Mouse (Mus musculus) embryonic facial prominence, embryonic 11.5 days (tissue): ENCODE results near the gene Phyh. TPM values are rescaled to one million over a fixed set of nuclear protein-coding genes. Genes with fewer than 3 reads are reported as not detected.
"Not testable (repeated sequence)": the region's sequence is repeated elsewhere in the genome, so short reads cannot be mapped to it uniquely, and the experiment has no call there.

Experiments used
- ATAC-seq: fragments of 200-750 bp; cut with Nextera tagmentation; replicated peaks from 2 replicates; pipeline ENCODE4 v1.8.0; 2017; ENCODE audit warnings: low read depth; ENCODE audit not compliant: insufficient number of reproducible peaks, low FRiP score, low TSS enrichment
- DNase-seq: peaks from one replicate; pipeline ENCODE4 v3.0.0-alpha.2; 2015; ENCODE audit warnings: low spot score
- H3K27ac ChIP-seq: fragments of 300-500 bp; sonication (generic); replicated peaks from 2 replicates; pipeline ENCODE4 v1.5.1; 2014; ENCODE audit warnings: mild to moderate bottlenecking, low read depth, low read length, control low read depth
- H3K27me3 ChIP-seq: fragments of 300-500 bp; sonication (generic); 2 replicates; pipeline ENCODE4 v1.6.1; 2014; ENCODE audit warnings: mild to moderate bottlenecking, low read length, moderate library complexity, mixed read lengths; ENCODE audit not compliant: control insufficient read depth, insufficient read depth
- H3K36me3 ChIP-seq: fragments of 300-500 bp; sonication (generic); replicated peaks from 2 replicates; pipeline ENCODE4 v1.6.1; 2014; ENCODE audit warnings: low read depth, mild to moderate bottlenecking, low read length, moderate library complexity, mixed read lengths; ENCODE audit not compliant: control insufficient read depth, insufficient read depth
- H3K4me1 ChIP-seq: fragments of 300-500 bp; sonication (generic); 2 replicates; pipeline ENCODE4 v1.6.1; 2014; ENCODE audit warnings: low read length, mixed read lengths; ENCODE audit not compliant: control insufficient read depth, insufficient read depth
- H3K4me2 ChIP-seq: fragments of 300-500 bp; sonication (generic); 2 replicates; pipeline ENCODE4 v1.6.1; 2014; ENCODE audit warnings: low read depth, mild to moderate bottlenecking, control low read depth, low read length, moderate library complexity
- H3K4me3 ChIP-seq: fragments of 300-500 bp; sonication (generic); 2 replicates; pipeline ENCODE4 v1.5.1; 2014; ENCODE audit warnings: low read depth, low read length, control low read depth
- H3K9ac ChIP-seq: fragments of 300-500 bp; sonication (generic); replicated peaks from 2 replicates; pipeline ENCODE4 v1.6.1; 2014; ENCODE audit warnings: mild to moderate bottlenecking, control low read depth, low read length
- H3K9me3 ChIP-seq: fragments of 300-500 bp; sonication (generic); replicated peaks from 2 replicates; pipeline ENCODE4 v1.6.1; 2016; ENCODE audit warnings: mild to moderate bottlenecking, low read length, inconsistent platforms, mixed read lengths; ENCODE audit not compliant: control insufficient read depth
- WGBS: fragments of 180-500 bp; shearing (Covaris S2); extraction: QIAGEN DNeasy Blood & Tissue Kit; methylation state at CpG from one replicate; pipeline ENCODE4 v1.1.7; 2014; 5-methylcytosine and 5-hydroxymethylcytosine counted together
- polyA plus RNA-seq: library from polyadenylated mRNA; unstranded; fragments of >200 nt; fragmentation: Nextera tagmentation; extraction: Ambion mirVana; gene quantifications from 2 replicates; pipeline ENCODE4 v1.2.1, GENCODE M21; 2014

The Phyh gene
- polyA plus RNA-seq, 1 experiment from 2014 or later: 57.5 TPM

DNA sequence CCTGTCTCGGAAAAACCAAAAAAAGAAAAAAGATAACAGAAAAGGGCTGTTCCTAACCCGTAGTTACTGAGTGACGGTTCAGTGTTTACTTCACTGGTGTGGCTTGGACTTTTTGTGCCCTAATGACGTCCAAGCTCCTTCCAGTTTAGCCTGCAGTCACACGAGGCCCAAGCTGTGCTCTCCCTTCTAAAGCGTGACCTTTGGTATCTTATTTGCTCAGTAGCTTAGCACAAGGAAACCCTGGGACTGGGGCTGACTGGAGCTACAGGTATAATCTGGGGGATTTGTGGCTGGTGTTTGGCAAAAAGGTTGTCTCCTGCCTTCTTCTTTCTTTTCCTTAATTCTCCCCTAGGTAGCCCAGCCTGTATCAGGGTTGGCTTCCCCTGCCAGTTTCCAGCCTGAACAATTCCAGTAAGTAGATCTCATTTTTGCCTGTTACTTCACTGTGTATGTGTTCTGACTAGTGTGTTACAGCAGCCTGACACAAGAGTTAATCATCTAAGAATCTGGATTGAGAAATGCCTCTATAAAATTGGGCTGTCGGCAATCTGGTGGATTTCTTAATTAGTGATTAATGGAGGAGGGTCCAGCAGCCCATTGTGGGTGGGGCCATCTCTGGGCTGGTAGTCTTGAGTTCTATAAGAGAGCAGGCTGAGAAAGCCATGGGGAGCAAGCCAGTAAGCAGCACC is 3.8 kb downstream of the Phyh start:
- Histone ChIP-seq H3K4me2 (no peak overlapping the region), H3K36me3 (no peaks in the 10 kb centered on the region), H3K4me1 (no peaks in the 10 kb centered on the region), H3K27ac (no peak overlapping the region), H3K9me3 (no peaks in the 10 kb centered on the region), H3K4me3 (no peak overlapping the region), H3K9ac (no peak overlapping the region), H3K27me3 (no peaks in the 10 kb centered on the region)
- 60% methylated on average over 7 of the region's 7 CpGs for whole genome bisulfite sequencing
- no peak for ATAC-seq
- DNase-seq: no peak

DNA sequence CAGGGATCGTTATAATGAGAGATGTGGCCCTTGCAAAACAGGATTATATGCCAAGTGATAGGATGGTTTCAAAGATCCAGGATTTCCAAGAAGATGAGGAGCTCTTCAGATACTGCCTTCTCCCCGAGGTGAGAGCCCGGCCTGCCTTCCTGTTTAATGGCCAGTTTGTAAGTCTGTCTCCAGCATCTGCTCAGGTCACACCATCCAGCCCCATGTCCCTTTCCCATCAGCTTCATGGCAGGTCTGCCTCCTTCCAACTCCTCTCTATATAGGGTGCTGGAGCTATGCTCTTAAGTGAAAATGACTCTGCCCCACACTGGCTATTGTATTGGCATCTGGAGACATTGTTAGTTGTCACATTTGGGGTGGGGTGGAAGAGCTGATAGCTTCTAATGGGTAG is 8.6 kb downstream of the Phyh start:
- H3K27me3 ChIP-seq: no peaks in the 10 kb centered on the region
- no peak overlapping the region for H3K27ac ChIP-seq
- no peaks in the 10 kb centered on the region for H3K9me3 ChIP-seq
- ATAC-seq: no peak
- H3K4me2 ChIP-seq: no peak overlapping the region
- no peak for DNase-seq
- H3K9ac ChIP-seq: no peak overlapping the region
- 82% methylated on average over 3 of the region's 3 CpGs for WGBS
- no peaks in the 10 kb centered on the region for H3K36me3 ChIP-seq
- H3K4me1 ChIP-seq: no peaks in the 10 kb centered on the region
- H3K4me3 ChIP-seq: no peak overlapping the region

DNA sequence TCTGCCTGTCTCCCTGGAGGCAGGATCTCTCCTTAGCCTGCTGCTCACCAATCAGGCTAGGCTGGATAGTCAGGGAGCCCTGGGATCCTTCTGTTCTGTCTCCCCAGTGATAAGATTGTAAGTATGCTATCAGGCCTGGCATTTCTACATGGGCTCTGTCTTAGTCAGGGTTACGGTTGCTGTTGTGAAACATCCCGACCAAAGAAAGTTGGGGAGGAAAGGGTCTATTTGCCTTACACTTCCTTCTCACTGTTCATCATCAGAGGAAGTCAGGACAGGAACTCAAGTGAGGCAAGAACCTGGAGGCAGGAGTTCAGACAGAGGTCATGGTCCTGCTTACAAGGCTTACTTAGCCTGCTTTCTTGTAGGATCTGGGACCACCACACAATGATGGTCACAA is 10.4 kb downstream of the Phyh start:
- H3K36me3 ChIP-seq: no peaks in the 10 kb centered on the region

DNA sequence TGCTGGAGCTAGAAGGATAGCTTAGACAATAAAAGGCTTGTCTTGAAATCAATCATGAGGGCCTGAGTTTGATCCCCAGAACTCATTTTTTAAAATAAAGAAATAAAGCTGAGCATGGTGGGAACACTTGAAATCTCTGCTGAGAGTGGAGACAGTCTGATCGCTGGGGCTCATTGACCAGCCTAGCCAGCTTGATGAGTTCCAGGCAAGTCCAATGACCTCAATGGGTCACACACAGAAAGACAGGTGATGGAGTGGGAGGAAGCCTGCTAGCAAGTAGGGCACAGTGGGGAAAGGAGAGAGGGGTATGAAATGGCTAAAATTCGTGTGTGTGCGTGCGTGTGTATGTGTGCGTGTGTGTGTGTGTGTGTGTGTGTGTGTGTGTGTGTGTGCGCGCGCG is 15.7 kb downstream of the Phyh start:
- no peak for ATAC-seq
- Histone ChIP-seq H3K4me2 (no peak overlapping the region), H3K36me3 (no peaks in the 10 kb centered on the region), H3K27me3 (no peaks in the 10 kb centered on the region), H3K9me3 (no peaks in the 10 kb centered on the region), H3K4me3 (no peak overlapping the region), H3K4me1 (no peaks in the 10 kb centered on the region), H3K9ac (no peak overlapping the region), H3K27ac (no peak overlapping the region)
- WGBS: 81% methylated on average over 9 of the region's 9 CpGs
- DNase-seq: no peak

More for the DNA sequence above, 10.4 kb downstream of the Phyh start:
- no peaks in the 10 kb centered on the region for H3K27me3 ChIP-seq
- no peak overlapping the region for H3K9ac ChIP-seq
- H3K9me3 ChIP-seq: no peaks in the 10 kb centered on the region
- H3K4me1 ChIP-seq: no peaks in the 10 kb centered on the region
- H3K4me3 ChIP-seq: no peak overlapping the region
- ATAC-seq (no peak), DNase-seq (no peak)
- WGBS: 82% methylated on average over 2 of the region's 2 CpGs
- no peak overlapping the region for H3K4me2 ChIP-seq
- H3K27ac ChIP-seq: no peak overlapping the region

DNA sequence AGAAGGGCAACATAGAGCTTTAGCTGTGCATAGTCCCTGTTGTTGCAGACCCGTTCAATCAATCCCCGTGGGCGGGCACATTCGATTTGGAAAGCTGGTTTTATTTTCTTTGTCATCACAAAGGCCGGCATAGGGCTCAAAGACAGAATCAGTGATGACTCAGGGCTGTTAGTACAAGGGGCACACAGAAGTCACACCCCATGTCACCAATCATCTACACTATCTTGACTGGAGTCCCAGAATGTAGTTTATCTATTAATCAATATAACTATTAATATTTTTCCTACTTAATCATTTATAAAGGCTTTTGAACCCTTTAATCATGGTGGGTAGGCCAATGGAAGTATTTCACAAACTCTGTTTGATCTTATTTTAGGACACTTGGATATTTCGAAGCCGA is 19.1 kb downstream of the Phyh start:
- Histone ChIP-seq H3K4me3 (no peak overlapping the region), H3K36me3 (no peaks in the 10 kb centered on the region), H3K9ac (no peak overlapping the region), H3K27me3 (no peaks in the 10 kb centered on the region), H3K9me3 (no peaks in the 10 kb centered on the region), H3K4me2 (no peak overlapping the region), H3K4me1 (no peaks in the 10 kb centered on the region), H3K27ac (no peak overlapping the region)
- WGBS: 94% methylated on average over 7 of the region's 7 CpGs
- DNase-seq (no peak), ATAC-seq (no peak)

DNA sequence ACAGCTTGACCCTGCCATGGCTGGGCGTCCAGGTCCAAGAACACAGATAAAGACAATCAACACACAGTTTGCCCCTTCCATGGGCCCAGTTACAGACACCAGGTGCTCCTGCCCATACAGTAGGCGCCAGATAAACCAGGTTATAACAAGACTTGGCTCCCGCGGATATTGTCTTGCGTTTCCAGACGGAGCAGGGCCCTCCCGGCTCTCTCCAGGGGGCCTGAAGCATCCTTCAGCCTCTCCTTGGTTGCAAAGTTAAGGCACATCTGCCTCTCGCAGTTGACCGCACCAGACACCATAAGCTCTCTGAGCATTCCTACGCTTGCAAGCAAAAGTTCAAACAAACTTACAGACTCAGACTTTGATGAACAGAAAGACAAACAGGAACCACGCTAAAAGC is 22.0 kb downstream of the Phyh start:
- no peak for DNase-seq
- no peaks in the 10 kb centered on the region for H3K4me1 ChIP-seq
- no peaks in the 10 kb centered on the region for H3K36me3 ChIP-seq
- WGBS: 91% methylated on average over 11 of the region's 11 CpGs
- no peak overlapping the region for H3K4me3 ChIP-seq
- H3K27ac ChIP-seq: no peak overlapping the region
- no peak for ATAC-seq
- no peak overlapping the region for H3K4me2 ChIP-seq
- H3K9me3 ChIP-seq: no peaks in the 10 kb centered on the region
- no peaks in the 10 kb centered on the region for H3K27me3 ChIP-seq
- no peak overlapping the region for H3K9ac ChIP-seq

DNA sequence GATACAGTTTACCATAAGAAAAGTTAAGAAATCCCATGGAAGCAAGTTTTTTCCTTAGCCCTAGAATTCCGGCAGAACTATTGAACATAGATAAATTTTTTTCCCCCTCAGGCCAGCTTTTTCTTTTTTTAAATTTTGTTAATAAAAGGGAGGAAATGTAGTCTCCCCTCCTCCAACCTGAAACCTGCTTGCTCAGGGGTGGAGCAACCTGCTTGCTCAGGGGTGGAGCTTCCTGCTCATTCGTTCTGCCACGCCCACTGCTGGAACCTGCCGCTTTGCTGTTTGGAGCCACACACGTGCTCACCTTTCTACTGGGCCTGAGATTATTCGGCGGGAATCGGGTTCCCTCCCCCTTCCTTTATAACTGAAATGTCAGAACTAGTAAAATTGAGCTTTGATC is 30.9 kb downstream of the Phyh start:
- not testable (repeated sequence) for H3K27me3 ChIP-seq, H3K36me3 ChIP-seq, H3K4me2 ChIP-seq, H3K27ac ChIP-seq, H3K9me3 ChIP-seq, H3K4me1 ChIP-seq, DNase-seq, H3K4me3 ChIP-seq, H3K9ac ChIP-seq, ATAC-seq
- WGBS: 90% methylated on average over 4 of the region's 8 CpGs

DNA sequence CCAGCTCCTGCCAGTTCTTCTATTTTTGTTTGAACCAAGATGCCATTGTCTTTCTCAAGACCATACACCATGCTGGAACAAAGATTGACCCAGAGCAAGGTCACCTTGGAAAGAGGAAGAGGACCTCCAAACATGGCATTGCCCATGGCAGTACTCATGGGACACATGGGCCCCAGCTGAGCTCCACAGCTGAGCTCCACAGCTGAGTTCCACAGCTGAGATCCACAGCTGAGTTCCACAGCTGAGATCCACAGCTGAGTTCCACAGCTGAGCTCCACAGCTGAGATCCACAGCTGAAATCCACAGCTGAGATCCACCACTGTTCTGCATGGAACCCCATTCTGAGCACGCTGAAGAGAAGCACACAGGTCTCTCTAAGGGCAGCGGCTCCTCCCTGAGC is 32.2 kb downstream of the Phyh start:
- no peak for DNase-seq
- WGBS: 98% methylated on average over 2 of the region's 2 CpGs

More for the DNA sequence above, 32.2 kb downstream of the Phyh start:
- H3K27ac ChIP-seq: no peak overlapping the region
- no peaks in the 10 kb centered on the region for H3K36me3 ChIP-seq
- H3K4me3 ChIP-seq: no peak overlapping the region
- H3K9me3 ChIP-seq: no peaks in the 10 kb centered on the region
- H3K9ac ChIP-seq: no peak overlapping the region
- no peak overlapping the region for H3K4me2 ChIP-seq
- no peaks in the 10 kb centered on the region for H3K4me1 ChIP-seq
- no peaks in the 10 kb centered on the region for H3K27me3 ChIP-seq
- ATAC-seq: no peak
